Mouse (Mus musculus): ENCODE data around the gene 2010111I01Rik. TPM values are rescaled to one million over a fixed set of nuclear protein-coding genes. Genes with fewer than 3 reads are reported as not detected.

Gene 2010111I01Rik
- total and polyA plus RNA-seq, 3 experiments: 13.3 to 19.8 (median 14.4) TPM

GRCm38 (mm10) chr13:63260753-63261631 is 296.3 kb downstream of the 2010111I01Rik start:
- peaks cover 7 to 62% of the 10 kb centered on the region in 2 experiments for H3K36me3 ChIP-seq (replicated peaks in 1 of 2; ENCODE audit: control insufficient read depth in 1 of 2, insufficient read depth in 1 of 2, low read length in 1 of 2)
- H3K4me3 ChIP-seq (replicated peaks in 1 of 3; ENCODE audit: low read depth in 2 of 3, low read length in 2 of 3, poor library complexity in 1 of 3): no peak overlapping the region

GRCm38 (mm10) chr13:63261676-63262075 is 297.0 kb downstream of the 2010111I01Rik start:
- H3K4me3 ChIP-seq (replicated peaks in 1 of 3; ENCODE audit: low read depth in 2 of 3, low read length in 2 of 3, poor library complexity in 1 of 3): no peak overlapping the region
- in situ Hi-C loops (cut with MboI; ENCODE audit: low pct_ligation_motif_present, low pct_unique_long_range_greater_than_20kb, low sequenced_read_pairs): no loop called here
- H3K4me1 ChIP-seq (ENCODE audit: control insufficient read depth in 1 of 2, insufficient read depth in 2 of 2): peaks cover 0 to 16% of the 10 kb centered on the region in 2 experiments; a peak in 2 of 4 replicates
- H3K79me2 ChIP-seq (replicated peaks; ENCODE audit: control insufficient read depth, extremely low read depth, insufficient read depth, poor library complexity, severe bottlenecking): no peaks in the 10 kb centered on the region; the same call in 1 of the 2 replicates
- H3K36me3 ChIP-seq (replicated peaks in 1 of 2; ENCODE audit: control insufficient read depth in 1 of 2, insufficient read depth in 1 of 2, low read length in 1 of 2): peaks cover 7 to 65% of the 10 kb centered on the region in 2 experiments
- no peaks in the 10 kb centered on the region for H3K27me3 ChIP-seq (replicated peaks)
- no peak overlapping the region for H3K9ac ChIP-seq (ENCODE audit: insufficient read depth, low read depth)
- no peak for TF ChIP-seq POLR2A (IDR thresholded peaks at IDR 0.05; ENCODE audit: low read depth, low read length)
- no peak for TF ChIP-seq USF2 (conservative IDR thresholded peaks at IDR 0.05; ENCODE audit: low read depth, low read length)
- TF ChIP-seq NRF1 (IDR thresholded peaks at IDR 0.05; ENCODE audit: low read depth, low read length): no peak
- no peak for TF ChIP-seq UBTF (IDR thresholded peaks at IDR 0.05; ENCODE audit: low read depth, low read length)
- no peak for TF ChIP-seq ELF1 (IDR thresholded peaks at IDR 0.05; ENCODE audit: low read depth, low read length)
- TF ChIP-seq CTCF (conservative IDR thresholded peaks at IDR 0.05 in 1 of 2, IDR thresholded peaks at IDR 0.05 in 1 of 2; ENCODE audit: low read depth in 2 of 2, low read length in 2 of 2): no peak
- no peak for TF ChIP-seq CHD1 (IDR thresholded peaks at IDR 0.05; ENCODE audit: low read depth, low read length)
- no peak for TF ChIP-seq POLR2AphosphoS2 (IDR thresholded peaks at IDR 0.05; ENCODE audit: low read depth, low read length)
- TF ChIP-seq ETS1 (conservative IDR thresholded peaks at IDR 0.05; ENCODE audit: low read depth, low read length): no peak
- no peak overlapping the region for H3K27ac ChIP-seq (ENCODE audit: insufficient read depth, low read depth)
- no peak overlapping the region for H3K4me2 ChIP-seq (ENCODE audit: insufficient read depth, low read depth, poor library complexity, severe bottlenecking)
- DNase-seq (ENCODE audit: extremely low read depth): no peak
- dilution Hi-C loops (cut with MboI; ENCODE audit: extremely low pct_ligation_motif_present, extremely low pct_unique_long_range_greater_than_20kb, low sequenced_read_pairs): no loop called here
- no peaks in the 10 kb centered on the region for H3K9me3 ChIP-seq (replicated peaks; ENCODE audit: low read length)

More at GRCm38 (mm10) chr13:63260753-63261631, 296.3 kb downstream of the 2010111I01Rik start:
- TF ChIP-seq ZMIZ1 (IDR thresholded peaks at IDR 0.05; ENCODE audit: low read depth, low read length) (no peak), CHD2 (IDR thresholded peaks at IDR 0.05; ENCODE audit: low read length) (no peak), HCFC1 (IDR thresholded peaks at IDR 0.05; ENCODE audit: low read depth, low read length) (no peak), E2F4 (IDR thresholded peaks at IDR 0.05; ENCODE audit: insufficient replicate concordance, low read depth, low read length) (no peak), JUN (IDR thresholded peaks at IDR 0.05; ENCODE audit: insufficient read depth, low read depth, low read length) (no peak), RCOR1 (conservative IDR thresholded peaks at IDR 0.05; ENCODE audit: low read depth, low read length) (no peak)
- in situ Hi-C loops (cut with MboI; ENCODE audit: low pct_ligation_motif_present, low pct_unique_long_range_greater_than_20kb, low sequenced_read_pairs) (no loop called here), dilution Hi-C loops (cut with MboI; ENCODE audit: extremely low pct_ligation_motif_present, extremely low pct_unique_long_range_greater_than_20kb, low sequenced_read_pairs) (no loop called here)
- Histone ChIP-seq H3K9me3 (replicated peaks; ENCODE audit: low read length) (no peaks in the 10 kb centered on the region), H3K27ac (ENCODE audit: insufficient read depth, low read depth) (no peak overlapping the region), H3K27me3 (replicated peaks) (no peaks in the 10 kb centered on the region), H3K79me2 (replicated peaks; ENCODE audit: control insufficient read depth, extremely low read depth, insufficient read depth, poor library complexity, severe bottlenecking) (no peaks in the 10 kb centered on the region; the same call in 1 of the 2 replicates), H3K4me2 (ENCODE audit: insufficient read depth, low read depth, poor library complexity, severe bottlenecking) (no peak overlapping the region), H3K9ac (ENCODE audit: insufficient read depth, low read depth) (no peak overlapping the region), H3K4me1 (ENCODE audit: control insufficient read depth in 1 of 2, insufficient read depth in 2 of 2) (peaks cover 0 to 14% of the 10 kb centered on the region in 2 experiments; a peak in 2 of 4 replicates)
- DNase-seq (ENCODE audit: extremely low read depth): no peak

Measured in CH12.LX (cell line).